Mouse (Mus musculus) midbrain, embryonic 14.5 days (tissue): ENCODE measurements around the gene Fam228b. TPM values are rescaled to one million over a fixed set of nuclear protein-coding genes. Genes with fewer than 3 reads are reported as not detected.
"Not testable (repeated sequence)": the region's sequence is repeated elsewhere in the genome, so short reads cannot be mapped to it uniquely, and the experiment has no call there.

Experiments
- ATAC-seq: fragments of 200-750 bp; cut with Nextera tagmentation; 2 replicates; pipeline ENCODE4 v1.8.0; 2017; ENCODE audit warnings: moderate number of reproducible peaks, moderate library complexity; ENCODE audit not compliant: low FRiP score, low TSS enrichment
- DNase-seq: peaks from one replicate; pipeline ENCODE4 v3.0.0-alpha.2; 2015
- H3K27ac ChIP-seq: fragments of 300-500 bp; sonication (generic); replicated peaks from 2 replicates; pipeline ENCODE4 v1.5.1; 2014; ENCODE audit warnings: mild to moderate bottlenecking, low read depth, low read length, moderate library complexity
- H3K27me3 ChIP-seq: fragments of 300-500 bp; sonication (generic); 2 replicates; pipeline ENCODE4 v1.6.1; 2014; ENCODE audit warnings: low read length, control low read depth, mixed read lengths; ENCODE audit not compliant: control insufficient read depth, insufficient read depth
- H3K36me3 ChIP-seq: fragments of 300-500 bp; sonication (generic); 2 replicates; pipeline ENCODE4 v1.6.1; 2014; ENCODE audit warnings: low read length, control low read depth; ENCODE audit not compliant: control insufficient read depth, insufficient read depth
- H3K4me1 ChIP-seq: fragments of 300-500 bp; sonication (generic); 2 replicates; pipeline ENCODE4 v1.6.1; 2014; ENCODE audit warnings: mild to moderate bottlenecking, antibody characterized with exemption, low read length, control low read depth; ENCODE audit not compliant: control insufficient read depth, insufficient read depth
- H3K4me2 ChIP-seq: fragments of 300-500 bp; sonication (generic); 2 replicates; pipeline ENCODE4 v1.6.1; 2014; ENCODE audit warnings: mild to moderate bottlenecking, low read length, moderate library complexity
- H3K4me3 ChIP-seq: fragments of 300-500 bp; sonication (generic); replicated peaks from 2 replicates; pipeline ENCODE4 v1.5.1; 2014; ENCODE audit warnings: low read depth, low read length
- H3K9ac ChIP-seq: fragments of 300-500 bp; sonication (generic); replicated peaks from 2 replicates; pipeline ENCODE4 v1.6.1; 2014; ENCODE audit warnings: mild to moderate bottlenecking, low read length, moderate library complexity
- H3K9me3 ChIP-seq: fragments of 300-500 bp; sonication (generic); 2 replicates; pipeline ENCODE4 v1.6.1; 2016; ENCODE audit warnings: low read length, control low read depth, mixed read lengths; ENCODE audit not compliant: control insufficient read depth
- WGBS: fragments of 180-500 bp; shearing (Covaris S2); extraction: QIAGEN DNeasy Blood & Tissue Kit; methylation state at CpG from one replicate; pipeline ENCODE4 v1.1.7; 2014; 5-methylcytosine and 5-hydroxymethylcytosine counted together
- polyA plus RNA-seq: library from polyadenylated mRNA; unstranded; fragments of >200 nt; fragmentation: Nextera tagmentation; extraction: Ambion mirVana; gene quantifications from 2 replicates; pipeline ENCODE4 v1.2.1, GENCODE M21; 2014

The Fam228b gene
- polyA plus RNA-seq, 1 experiment from 2014 or later: 7.2 TPM

- not testable (repeated sequence) for ATAC-seq, H3K36me3 ChIP-seq, H3K9ac ChIP-seq, DNase-seq, H3K4me3 ChIP-seq, H3K4me2 ChIP-seq, H3K4me1 ChIP-seq, H3K9me3 ChIP-seq, H3K27me3 ChIP-seq, H3K27ac ChIP-seq
- 95% methylated on average over 25 of the region's 25 CpGs for WGBS
Measured at GRCm38 (mm10) chr12:4788128-4788527, 19.1 kb upstream of the Fam228b start.

DNA sequence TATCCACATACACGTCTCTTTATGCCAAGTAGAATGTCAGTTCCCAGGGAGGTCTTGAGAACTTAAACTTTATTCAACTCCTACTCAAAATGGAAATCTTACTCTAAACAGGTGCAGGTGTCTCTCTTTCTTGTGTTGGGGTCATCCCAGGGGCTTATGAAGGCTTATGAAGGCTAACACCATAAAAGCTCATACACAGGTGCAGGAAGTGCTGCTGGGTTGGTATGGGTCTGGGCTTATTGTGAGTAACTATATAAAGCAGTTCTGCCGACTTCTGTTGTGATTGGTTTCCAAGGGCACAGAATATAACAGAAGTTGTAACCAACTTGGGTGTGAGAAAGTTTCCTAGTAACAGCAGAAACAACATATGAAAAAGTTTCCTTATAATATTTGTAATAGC is 15.4 kb upstream of the Fam228b start:
- Histone ChIP-seq H3K27me3 (no peaks in the 10 kb centered on the region), H3K4me2 (no peak overlapping the region), H3K4me1 (no peaks in the 10 kb centered on the region), H3K27ac (no peak overlapping the region), H3K4me3 (no peak overlapping the region), H3K36me3 (no peaks in the 10 kb centered on the region), H3K9ac (no peak overlapping the region), H3K9me3 (no peaks in the 10 kb centered on the region)
- DNase-seq (no peak), ATAC-seq (no peak)
- WGBS: 78% methylated on average over 2 of the region's 2 CpGs

- Histone ChIP-seq H3K9ac (no peak overlapping the region), H3K9me3 (no peaks in the 10 kb centered on the region), H3K4me2 (no peak overlapping the region), H3K27ac (no peak overlapping the region), H3K4me1 (no peaks in the 10 kb centered on the region), H3K36me3 (no peaks in the 10 kb centered on the region), H3K27me3 (no peaks in the 10 kb centered on the region), H3K4me3 (no peak overlapping the region)
- no peak for ATAC-seq
- WGBS: 54% methylated on average over 5 of the region's 5 CpGs
- no peak for DNase-seq
Measured at GRCm38 (mm10) chr12:4783598-4783997, 14.5 kb upstream of the Fam228b start.

DNA sequence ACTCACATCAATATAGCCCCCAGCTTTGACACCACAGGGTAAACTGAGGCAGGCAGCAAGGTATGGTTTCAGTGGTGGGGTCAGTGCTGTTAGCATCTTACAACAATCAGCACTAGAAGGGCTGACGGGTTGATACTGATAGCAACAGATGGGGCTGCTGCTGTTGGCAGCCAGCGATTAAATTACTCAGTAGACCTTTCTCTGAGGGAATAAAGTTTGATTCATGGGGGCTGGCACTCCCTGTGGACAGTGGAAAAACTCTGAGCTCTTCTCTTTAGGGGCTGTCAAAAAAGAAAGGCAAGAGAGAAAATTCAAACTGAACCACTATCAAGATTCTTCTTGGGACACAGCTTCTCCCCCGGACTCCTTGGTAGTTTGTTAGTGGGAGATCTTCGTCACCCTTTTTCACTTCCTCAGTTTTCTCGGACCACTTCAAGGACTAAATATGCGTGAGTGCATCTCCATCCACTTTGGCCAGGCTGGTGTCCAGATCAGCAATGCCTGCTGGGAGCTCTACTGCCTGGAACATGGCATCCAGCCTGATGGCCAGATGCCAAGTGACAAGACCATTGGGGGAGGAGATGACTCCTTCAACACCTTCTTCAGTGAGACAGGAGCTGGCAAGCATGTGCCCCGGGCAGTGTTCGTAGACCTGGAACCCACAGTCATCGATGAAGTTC is 12.8 kb upstream of the Fam228b start:
- ATAC-seq, H3K27ac ChIP-seq, H3K4me1 ChIP-seq, H3K4me3 ChIP-seq, H3K9ac ChIP-seq, H3K36me3 ChIP-seq, H3K27me3 ChIP-seq, DNase-seq, H3K4me2 ChIP-seq, H3K9me3 ChIP-seq: not testable (repeated sequence)
- WGBS: 95% methylated on average over 9 of the region's 9 CpGs

DNA sequence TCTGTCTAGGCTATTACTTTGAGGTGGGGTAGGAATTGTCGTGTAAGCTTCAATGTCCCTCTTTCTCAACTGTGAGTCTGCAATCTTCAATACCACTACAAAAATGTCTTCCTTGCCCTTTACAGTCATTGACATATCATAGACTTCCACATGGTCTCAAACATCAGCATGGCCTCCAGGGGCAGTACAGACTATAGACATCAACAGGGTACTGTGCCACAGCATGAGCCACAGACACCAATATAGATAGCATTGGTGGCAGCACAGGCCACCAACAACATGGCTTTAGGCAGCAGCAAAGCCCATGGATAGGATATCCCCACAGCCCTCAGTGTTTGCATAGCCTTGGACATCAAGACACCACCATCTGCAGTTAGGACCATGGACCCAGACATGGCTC is 12.2 kb upstream of the Fam228b start:
- H3K4me3 ChIP-seq: no peak overlapping the region
- ATAC-seq: no peak
- no peak for DNase-seq
- H3K9me3 ChIP-seq: no peaks in the 10 kb centered on the region
- H3K9ac ChIP-seq: no peak overlapping the region
- H3K4me1 ChIP-seq: no peaks in the 10 kb centered on the region
- H3K36me3 ChIP-seq: no peaks in the 10 kb centered on the region
- H3K27ac ChIP-seq: no peak overlapping the region
- no peaks in the 10 kb centered on the region for H3K27me3 ChIP-seq
- WGBS: 81% methylated on average over 1 of the region's 1 CpGs
- no peak overlapping the region for H3K4me2 ChIP-seq

GRCm38 (mm10) chr12:4780245-4780644 is 11.2 kb upstream of the Fam228b start:
- H3K4me3 ChIP-seq: no peak overlapping the region
- WGBS: 62% methylated on average over 2 of the region's 2 CpGs
- no peaks in the 10 kb centered on the region for H3K9me3 ChIP-seq
- no peaks in the 10 kb centered on the region for H3K27me3 ChIP-seq
- no peaks in the 10 kb centered on the region for H3K36me3 ChIP-seq
- H3K4me2 ChIP-seq: no peak overlapping the region
- ATAC-seq (no peak), DNase-seq (no peak)
- H3K27ac ChIP-seq: no peak overlapping the region
- H3K4me1 ChIP-seq: no peaks in the 10 kb centered on the region
- no peak overlapping the region for H3K9ac ChIP-seq

DNA sequence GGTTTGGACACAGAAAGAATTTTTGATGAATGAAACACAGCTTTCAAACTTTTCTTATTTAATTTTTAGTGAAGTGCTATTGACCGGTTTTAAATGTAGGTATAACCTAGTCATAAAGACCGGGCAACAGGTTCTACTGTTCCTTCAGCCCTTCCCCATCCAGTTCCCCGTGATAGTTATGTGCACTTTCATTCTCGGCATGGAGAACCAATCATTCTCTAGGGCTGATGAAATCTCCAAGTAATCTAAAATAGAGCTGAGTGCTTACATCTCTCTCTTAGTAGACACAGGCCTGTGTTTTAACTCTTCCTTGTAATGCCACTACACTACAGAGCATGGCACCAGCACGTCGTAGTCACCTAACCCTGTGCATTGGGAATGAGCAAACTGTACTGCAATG is 8.7 kb upstream of the Fam228b start:
- no peak for DNase-seq
- H3K36me3 ChIP-seq: no peaks in the 10 kb centered on the region

GRCm38 (mm10) chr12:4775588-4775949 is 6.5 kb upstream of the Fam228b start:
- Histone ChIP-seq H3K27ac (no peak overlapping the region), H3K4me2 (no peak overlapping the region), H3K4me1 (no peaks in the 10 kb centered on the region), H3K4me3 (no peak overlapping the region), H3K9me3 (no peaks in the 10 kb centered on the region), H3K36me3 (no peaks in the 10 kb centered on the region), H3K27me3 (no peaks in the 10 kb centered on the region), H3K9ac (no peak overlapping the region)
- DNase-seq (no peak), ATAC-seq (no peak)
- WGBS: 79% methylated on average over 9 of the region's 9 CpGs

More for the DNA sequence above, 8.7 kb upstream of the Fam228b start:
- Histone ChIP-seq H3K27me3 (no peaks in the 10 kb centered on the region), H3K9me3 (no peaks in the 10 kb centered on the region), H3K27ac (no peak overlapping the region), H3K4me1 (no peaks in the 10 kb centered on the region), H3K9ac (no peak overlapping the region), H3K4me3 (no peak overlapping the region), H3K4me2 (no peak overlapping the region)
- WGBS: 93% methylated on average over 6 of the region's 6 CpGs
- ATAC-seq: no peak

DNA sequence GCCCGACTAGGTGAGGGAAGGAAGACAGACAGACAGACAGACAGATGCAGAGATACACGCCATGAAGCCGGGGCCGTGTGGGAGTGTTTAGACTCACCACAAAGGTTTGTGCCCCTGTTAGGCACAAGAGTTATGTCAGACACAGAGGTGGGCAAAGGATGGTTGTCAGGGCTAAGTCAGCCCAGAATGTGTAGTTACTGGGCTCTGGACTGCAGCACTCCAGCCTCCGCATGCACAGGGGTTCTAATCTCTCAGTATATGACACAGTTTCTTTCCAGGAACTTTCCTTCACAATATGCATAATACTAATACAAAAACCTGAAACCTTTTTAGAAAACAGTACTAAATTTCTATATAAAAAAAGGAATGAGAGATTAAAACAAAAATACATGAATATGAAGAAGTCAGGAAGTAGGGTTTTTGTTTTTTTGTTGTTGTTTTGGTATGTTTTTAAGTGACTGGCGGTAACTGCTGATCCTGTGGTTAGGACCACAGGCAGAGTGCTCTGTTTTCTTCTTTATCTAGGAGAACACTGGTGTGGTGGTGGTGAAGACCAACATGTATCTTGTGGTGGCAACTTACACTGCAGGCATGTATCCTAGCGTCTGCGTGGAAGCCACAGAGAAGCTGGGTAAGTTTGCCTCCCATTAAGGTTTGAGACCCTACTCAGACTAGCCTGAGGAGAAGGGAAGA is 6.0 kb upstream of the Fam228b start:
- Histone ChIP-seq H3K9me3 (no peaks in the 10 kb centered on the region), H3K27ac (no peak overlapping the region), H3K36me3 (no peaks in the 10 kb centered on the region), H3K4me2 (no peak overlapping the region), H3K4me1 (no peaks in the 10 kb centered on the region), H3K27me3 (no peaks in the 10 kb centered on the region), H3K4me3 (no peak overlapping the region), H3K9ac (no peak overlapping the region)
- no peak for DNase-seq
- ATAC-seq: no peak
- WGBS: 93% methylated on average over 8 of the region's 8 CpGs
